Mouse (Mus musculus) ES-Bruce4 (cell line): Measurements from ENCODE around the gene Nmur1. TPM values are rescaled to one million over a fixed set of nuclear protein-coding genes. Genes with fewer than 3 reads are reported as not detected.

Experiments
- H3K27ac ChIP-seq: 2 replicates; pipeline ENCODE4 v1.5.1; 2012; ENCODE audit warnings: low read length, inconsistent platforms; ENCODE audit not compliant: insufficient read depth
- H3K27me3 ChIP-seq: 2 replicates; pipeline ENCODE4 v1.6.1; 2012; ENCODE audit warnings: mild to moderate bottlenecking, low read length, inconsistent platforms; ENCODE audit not compliant: control insufficient read depth, poor library complexity, insufficient read depth, severe bottlenecking
- H3K36me3 ChIP-seq: 2 replicates; pipeline ENCODE4 v1.6.1; 2012; ENCODE audit warnings: inconsistent platforms, mild to moderate bottlenecking, low read length, moderate library complexity; ENCODE audit not compliant: control insufficient read depth, poor library complexity, insufficient read depth, severe bottlenecking
- H3K4me1 ChIP-seq: one replicate; pipeline ENCODE4 v1.8.1; 2011; ENCODE audit warnings: low read length; ENCODE audit not compliant: control insufficient read depth, insufficient read depth
- H3K4me3 ChIP-seq: 2 replicates; pipeline ENCODE4 v1.5.1; 2011; ENCODE audit warnings: low read depth, mild to moderate bottlenecking, low read length
- H3K9ac ChIP-seq: 2 replicates; pipeline ENCODE4 v1.6.1; 2012; ENCODE audit warnings: low read depth, mild to moderate bottlenecking, inconsistent platforms; ENCODE audit not compliant: poor library complexity, severe bottlenecking
- H3K9me3 ChIP-seq: replicated peaks from 2 replicates; pipeline ENCODE4 v1.6.1; 2012; ENCODE audit warnings: mild to moderate bottlenecking, low read length, inconsistent platforms; ENCODE audit not compliant: control insufficient read depth, poor library complexity, insufficient read depth, severe bottlenecking
- CTCF ChIP-seq: IDR thresholded peaks from one replicate; pipeline ENCODE4 v1.8.1; 2011; ENCODE audit warnings: low read depth, low read length
- EP300 ChIP-seq: IDR thresholded peaks from 2 replicates; pipeline ENCODE4 v1.6.1; 2011; ENCODE audit warnings: low read depth, low read length; ENCODE audit not compliant: insufficient read depth
- POLR2A ChIP-seq: IDR thresholded peaks from one replicate; pipeline ENCODE4 v1.8.1; 2011; ENCODE audit warnings: low read length; ENCODE audit not compliant: insufficient read depth
- polyA plus RNA-seq: library from polyadenylated mRNA; stranded (reverse); fragments of >200 nt; gene quantifications from 2 replicates; pipeline ENCODE4 v1.2.4, GENCODE M21; 2011; ENCODE audit warnings: low read depth; ENCODE audit not compliant: missing spikeins, insufficient read depth, insufficient read length

Nmur1 gene
- polyA plus RNA-seq, 1 experiment = not detected

- Histone ChIP-seq H3K36me3 (no peaks in the 10 kb centered on the region), H3K27ac (no peak overlapping the region), H3K4me1 (no peaks in the 10 kb centered on the region), H3K9me3 (no peaks in the 10 kb centered on the region), H3K27me3 (no peaks in the 10 kb centered on the region), H3K4me3 (no peak overlapping the region), H3K9ac (no peak overlapping the region)
- TF ChIP-seq CTCF = no peak
- TF ChIP-seq EP300 = no peak
- TF ChIP-seq POLR2A = no peak
Measured at GRCm38 (mm10) chr1:86406313-86406712, 19.7 kb downstream of the Nmur1 start.

DNA sequence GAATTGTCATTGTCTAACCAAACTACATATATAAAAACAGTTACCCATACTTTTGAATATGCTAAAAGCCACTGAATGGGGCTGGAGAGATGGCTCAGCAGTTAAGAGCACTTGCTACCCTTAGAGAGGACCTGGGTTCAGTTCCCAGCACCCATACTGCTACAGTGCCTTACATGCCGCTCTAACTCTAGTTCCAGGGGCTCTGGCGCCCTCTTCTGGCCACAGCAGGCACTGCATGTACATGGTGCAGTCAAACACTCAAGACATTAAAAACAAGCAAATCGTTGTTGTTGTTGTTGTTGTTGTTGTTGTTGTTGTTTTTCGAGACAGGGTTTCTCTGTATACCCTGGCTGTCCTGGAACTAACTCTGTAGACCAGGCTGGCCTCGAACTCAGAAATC lies 21.2 kb downstream of the Nmur1 start:
- Histone ChIP-seq H3K4me3 (no peak overlapping the region), H3K27me3 (no peaks in the 10 kb centered on the region), H3K4me1 (no peaks in the 10 kb centered on the region), H3K9ac (no peak overlapping the region), H3K27ac (no peak overlapping the region), H3K9me3 (no peaks in the 10 kb centered on the region), H3K36me3 (no peaks in the 10 kb centered on the region)
- TF ChIP-seq EP300 (no peak), CTCF (peak; percentile 97), POLR2A (no peak)

GRCm38 (mm10) chr1:86400096-86400754 lies 25.8 kb downstream of the Nmur1 start:
- Histone ChIP-seq H3K36me3 (no peaks in the 10 kb centered on the region), H3K27me3 (no peaks in the 10 kb centered on the region), H3K4me1 (no peaks in the 10 kb centered on the region), H3K27ac (no peak overlapping the region), H3K9ac (no peak overlapping the region), H3K9me3 (no peaks in the 10 kb centered on the region), H3K4me3 (no peak overlapping the region)
- no peak for TF ChIP-seq CTCF
- no peak for TF ChIP-seq EP300
- no peak for TF ChIP-seq POLR2A

DNA sequence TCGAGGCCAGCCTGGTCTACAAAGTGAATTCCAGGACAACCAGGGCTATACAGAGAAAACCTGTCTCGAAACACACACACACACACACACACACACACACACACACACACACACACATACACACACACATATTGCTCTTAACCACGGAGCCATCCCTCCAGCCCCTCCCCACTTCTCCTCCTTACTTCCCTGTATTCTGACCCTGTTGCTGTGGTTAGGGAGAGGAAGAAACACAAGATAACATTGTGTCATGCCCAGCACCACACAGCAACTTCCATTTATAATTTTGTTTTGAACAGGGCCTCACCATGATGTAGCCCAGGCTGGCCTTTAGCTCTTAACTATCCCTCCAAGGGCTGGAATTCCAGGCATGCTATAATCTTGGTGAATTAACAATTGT lies 26.7 kb downstream of the Nmur1 start:
- TF ChIP-seq POLR2A (no peak), CTCF (no peak), EP300 (no peak)
- H3K4me1 ChIP-seq = no peaks in the 10 kb centered on the region
- no peak overlapping the region for H3K9ac ChIP-seq
- no peaks in the 10 kb centered on the region for H3K36me3 ChIP-seq
- H3K9me3 ChIP-seq = no peaks in the 10 kb centered on the region
- H3K4me3 ChIP-seq = no peak overlapping the region
- H3K27me3 ChIP-seq = no peaks in the 10 kb centered on the region
- H3K27ac ChIP-seq = no peak overlapping the region

DNA sequence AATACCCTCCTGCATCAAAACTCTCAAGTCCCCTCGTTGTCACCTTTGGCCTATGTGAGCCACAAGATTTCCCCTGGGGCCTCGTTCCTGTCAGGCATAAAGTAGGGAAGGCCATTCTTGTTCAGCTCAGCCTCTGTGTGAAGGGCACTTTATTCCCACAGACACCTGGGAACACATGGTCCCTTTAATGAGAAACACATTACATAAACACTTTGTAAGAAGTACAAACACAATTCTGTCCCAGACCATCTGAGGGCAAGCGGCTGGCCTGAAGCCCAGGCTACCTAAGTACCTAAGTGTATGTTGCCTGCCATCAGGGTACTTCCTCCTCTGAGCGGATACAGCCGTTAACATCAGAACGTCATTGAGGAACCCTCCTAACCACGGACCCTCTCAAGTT lies 27.8 kb downstream of the Nmur1 start:
- H3K4me3 ChIP-seq = no peak overlapping the region
- TF ChIP-seq EP300 (no peak), CTCF (no peak), POLR2A (no peak)
- H3K27ac ChIP-seq = no peak overlapping the region
- H3K36me3 ChIP-seq = no peaks in the 10 kb centered on the region
- H3K9ac ChIP-seq = no peak overlapping the region
- H3K27me3 ChIP-seq = no peaks in the 10 kb centered on the region
- H3K9me3 ChIP-seq = no peaks in the 10 kb centered on the region
- no peaks in the 10 kb centered on the region for H3K4me1 ChIP-seq

- no peaks in the 10 kb centered on the region for H3K9me3 ChIP-seq
- no peaks in the 10 kb centered on the region for H3K27me3 ChIP-seq
- no peak for TF ChIP-seq EP300
- no peak for TF ChIP-seq CTCF
- TF ChIP-seq POLR2A = no peak
- no peaks in the 10 kb centered on the region for H3K4me1 ChIP-seq
- no peak overlapping the region for H3K4me3 ChIP-seq
- no peak overlapping the region for H3K27ac ChIP-seq
- H3K36me3 ChIP-seq = no peaks in the 10 kb centered on the region
- no peak overlapping the region for H3K9ac ChIP-seq
Measured at GRCm38 (mm10) chr1:86397621-86398020, 28.4 kb downstream of the Nmur1 start.
